Mouse (Mus musculus): ENCODE data around the gene Exosc7. TPM values are rescaled to one million over a fixed set of nuclear protein-coding genes. Genes with fewer than 3 reads are reported as not detected.

Exosc7 gene
- total RNA-seq, 2 experiments from 2014 or later: 37.2 to 41.7 TPM

DNA sequence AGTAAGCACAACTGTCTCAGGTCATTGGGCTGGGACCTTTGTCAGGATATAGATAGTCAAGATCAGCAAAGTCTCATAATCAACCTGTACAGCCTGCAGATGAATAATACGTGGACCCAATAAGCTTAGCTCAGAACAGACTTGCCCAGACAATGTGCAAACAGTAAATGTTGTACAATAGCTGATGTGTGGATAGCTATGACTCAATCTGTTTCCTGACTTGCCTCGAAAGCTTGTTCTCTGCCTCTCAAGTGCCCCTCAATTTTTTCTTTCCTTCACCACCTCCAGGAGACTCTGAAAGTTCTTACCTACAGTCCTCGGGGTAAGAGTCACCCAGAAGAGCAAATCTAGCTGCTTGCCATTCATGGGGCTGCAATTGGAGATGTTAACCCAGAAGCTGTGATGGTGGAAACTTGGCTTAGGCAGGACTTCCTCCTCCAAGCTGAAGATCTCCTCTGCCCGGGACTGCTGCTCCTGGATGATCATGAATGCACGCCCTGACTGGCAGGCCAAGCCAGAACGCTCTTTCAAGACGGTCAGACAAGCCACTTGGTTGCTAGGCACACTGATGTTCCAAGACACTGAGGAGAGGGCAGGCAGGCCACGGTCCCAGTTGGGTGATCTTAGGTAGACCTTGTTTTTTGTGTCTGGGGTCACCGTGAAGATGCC lies 64.5 kb downstream of the Exosc7 start:
- no peak for DNase-seq (ENCODE audit: low spot score in 2 of 2)
- intact Hi-C loops (cut with DNase I): no loop called here

DNA sequence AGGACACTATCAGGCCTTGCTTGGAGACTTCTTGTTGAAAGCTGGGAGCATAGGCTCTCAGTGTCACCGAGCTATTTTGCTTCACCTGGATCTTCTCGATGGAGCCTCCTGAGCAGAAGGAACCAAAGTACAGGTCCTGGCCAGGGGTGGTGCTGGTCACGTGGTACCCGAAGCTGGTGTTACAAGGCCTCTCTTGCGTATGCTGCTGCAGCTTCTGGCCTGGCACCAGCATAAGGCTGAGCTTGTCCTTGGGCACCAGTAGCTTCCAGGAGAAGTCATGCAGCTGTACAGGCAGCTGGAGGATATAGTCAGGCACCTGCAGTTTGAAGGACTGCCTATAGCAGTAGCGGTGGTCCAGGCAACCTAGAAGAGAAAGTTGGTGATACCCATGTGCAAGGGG lies 67.0 kb downstream of the Exosc7 start:
- DNase-seq (ENCODE audit: low spot score in 2 of 2): no peak
- intact Hi-C loops (cut with DNase I): no loop called here

DNA sequence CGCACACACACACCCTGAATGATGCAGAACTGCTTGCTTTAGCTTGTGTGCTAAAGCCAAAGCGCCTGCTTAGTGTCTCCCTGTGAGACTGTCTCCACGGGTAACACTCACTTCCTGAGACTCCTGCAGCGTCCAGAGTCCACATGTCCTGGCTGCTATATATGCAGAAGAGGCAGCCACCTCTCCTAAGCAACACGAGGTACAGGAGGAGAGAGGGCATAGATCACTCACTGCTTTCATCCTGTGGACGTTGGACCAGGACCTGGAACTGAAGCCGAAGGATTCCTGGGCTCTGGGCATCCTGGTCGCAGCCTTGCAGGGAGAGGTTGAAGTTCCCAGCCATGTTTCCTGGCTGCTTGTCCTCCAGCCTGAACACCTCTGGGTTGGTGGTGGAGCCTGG lies 70.2 kb downstream of the Exosc7 start:
- intact Hi-C loops (cut with DNase I): no loop called here
- no peak for DNase-seq (ENCODE audit: low spot score in 2 of 2)

DNA sequence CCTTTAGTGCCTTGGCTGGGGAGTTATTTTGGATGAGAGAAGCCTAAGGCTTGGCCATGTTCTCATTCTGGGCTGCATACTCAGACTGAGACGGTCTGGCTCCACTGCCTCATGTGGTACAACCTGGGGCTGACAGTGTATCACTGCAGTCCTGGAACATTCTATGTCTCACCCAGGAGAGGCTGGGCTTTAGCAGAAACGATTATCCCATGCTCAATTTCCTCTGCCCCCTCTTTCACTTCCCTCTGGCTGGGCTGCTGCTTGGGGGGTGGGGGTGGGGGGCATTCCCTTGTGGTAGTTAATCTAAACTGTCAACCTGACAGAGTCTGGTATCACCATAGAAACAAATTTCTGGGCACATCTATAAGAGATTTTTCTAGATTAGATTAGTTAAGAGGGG lies 72.5 kb downstream of the Exosc7 start:
- no peak for DNase-seq (ENCODE audit: low spot score in 2 of 2)
- intact Hi-C loops (cut with DNase I): no loop called here

Other genes starting within 250 kb of the Exosc7 start
- 100 to 1,000 TPM; 135 to 167 TPM for gene Zfp445, start 247.2 kb upstream of the Exosc7 start, total RNA-seq (2021)
- 1 to 10 TPM; 3.5 to 5.5 TPM for gene Zkscan7, start 227.5 kb upstream of the Exosc7 start, total RNA-seq (2021)
- 1 to 10 TPM; 7.2 to 8.7 TPM for gene Zfp105, start 190.1 kb upstream of the Exosc7 start, total RNA-seq (2021)
- gene 1110059G10Rik, start 162.2 kb upstream of the Exosc7 start, total RNA-seq (2021): 10 to 100 TPM; 20.8 to 22.0 TPM
- gene Kif15, start 162.2 kb upstream of the Exosc7 start, total RNA-seq (2021): 1 to 10 TPM; 1.2 TPM
- 10 to 100 TPM; 29.0 to 32.3 TPM for gene Tmem42, start 91.9 kb upstream of the Exosc7 start, total RNA-seq (2021)
- 1 to 10 TPM in 1 of 2 experiments, under 1 TPM in 1; 0.54 to 2.9 TPM for gene Tgm4, start 78.5 kb upstream of the Exosc7 start, total RNA-seq (2021)
- gene Zdhhc3, start within 50 bp of the Exosc7 start, total RNA-seq (2021): 10 to 100 TPM; 59.8 to 77.8 TPM
- gene Clec3b, start 37.7 kb downstream of the Exosc7 start, total RNA-seq (2021): 1 to 10 TPM; 3.5 to 4.0 TPM
- under 1 TPM; 0.14 to 0.27 TPM for gene Cdcp1, start 102.8 kb downstream of the Exosc7 start, total RNA-seq (2021)
- 10 to 100 TPM; 59.1 to 64.8 TPM for gene Tmem158, start 147.5 kb downstream of the Exosc7 start, total RNA-seq (2021)

Measured in left cerebral cortex, postnatal 36 days (tissue).